Mouse (Mus musculus): ENCODE data around the gene Ndufc2. TPM values are rescaled to one million over a fixed set of nuclear protein-coding genes. Genes with fewer than 3 reads are reported as not detected.

Gene Ndufc2
- polyA plus RNA-seq, 1 experiment: 389 TPM

- DNase-seq: peak; percentile 94
- peak within 1 kb of the TSS; percentile 33 for H3K27ac ChIP-seq (ENCODE audit: insufficient read depth, low read depth, low read length)
- TF ChIP-seq POLR2A (IDR thresholded peaks at IDR 0.05; ENCODE audit: low read depth, low read length): no peak
- TF ChIP-seq CTCF (conservative IDR thresholded peaks at IDR 0.05; ENCODE audit: insufficient read depth, insufficient read length, low read depth, low read length): no peak
- peak within 1 kb of the TSS; percentile 42 for H3K4me3 ChIP-seq (ENCODE audit: insufficient read depth, low read depth, low read length)
- H3K4me1 ChIP-seq (ENCODE audit: control insufficient read depth, insufficient read depth, low read length): peaks cover 3% of the 10 kb centered on the region; the same call in 1 of the 2 replicates
- H3K27me3 ChIP-seq (replicated peaks; ENCODE audit: control insufficient read depth, insufficient read depth, low read length): no peaks in the 10 kb centered on the region
- no peaks in the 10 kb centered on the region for H3K36me3 ChIP-seq (ENCODE audit: control insufficient read depth, insufficient read depth, low read length)
- 47% methylated on average over 25 of the region's 25 CpGs for WGBS
Measured at GRCm38 (mm10) chr7:97416906-97417777, 17.3 kb downstream of the Ndufc2 start, which contains the start of gene Thrsp. Thrsp (minus strand) TSS chr7:97417730.

- 60% methylated on average over 5 of the region's 5 CpGs for WGBS
- no peaks in the 10 kb centered on the region for H3K36me3 ChIP-seq (ENCODE audit: control insufficient read depth, insufficient read depth, low read length)
- TF ChIP-seq CTCF (conservative IDR thresholded peaks at IDR 0.05; ENCODE audit: insufficient read depth, insufficient read length, low read depth, low read length) (no peak), POLR2A (IDR thresholded peaks at IDR 0.05; ENCODE audit: low read depth, low read length) (no peak)
- H3K27ac ChIP-seq (ENCODE audit: insufficient read depth, low read depth, low read length): peak overlapping the region; percentile 5; the same call in 1 of the 2 replicates
- peaks cover 3% of the 10 kb centered on the region; the same call in 1 of the 2 replicates for H3K4me1 ChIP-seq (ENCODE audit: control insufficient read depth, insufficient read depth, low read length)
- DNase-seq: peak; percentile 59
- H3K27me3 ChIP-seq (replicated peaks; ENCODE audit: control insufficient read depth, insufficient read depth, low read length): no peaks in the 10 kb centered on the region
- H3K4me3 ChIP-seq (ENCODE audit: insufficient read depth, low read depth, low read length): no peak overlapping the region
Measured at GRCm38 (mm10) chr7:97418717-97419116, 18.9 kb downstream of the Ndufc2 start.

- no peak for TF ChIP-seq CTCF (conservative IDR thresholded peaks at IDR 0.05; ENCODE audit: insufficient read depth, insufficient read length, low read depth, low read length)
- no peak for TF ChIP-seq POLR2A (IDR thresholded peaks at IDR 0.05; ENCODE audit: low read depth, low read length)
- H3K4me1 ChIP-seq (ENCODE audit: control insufficient read depth, insufficient read depth, low read length): peaks cover 1% of the 10 kb centered on the region; the same call in 1 of the 2 replicates
- WGBS: 91% methylated on average over 5 of the region's 5 CpGs
- DNase-seq: no peak
- no peaks in the 10 kb centered on the region for H3K36me3 ChIP-seq (ENCODE audit: control insufficient read depth, insufficient read depth, low read length)
- H3K27ac ChIP-seq (ENCODE audit: insufficient read depth, low read depth, low read length): no peak overlapping the region; the same call in 1 of the 2 replicates
- H3K27me3 ChIP-seq (replicated peaks; ENCODE audit: control insufficient read depth, insufficient read depth, low read length): no peaks in the 10 kb centered on the region
- H3K4me3 ChIP-seq (ENCODE audit: insufficient read depth, low read depth, low read length): no peak overlapping the region
Measured at GRCm38 (mm10) chr7:97419163-97419562, 19.4 kb downstream of the Ndufc2 start.

- 52% methylated on average over 1 of the region's 1 CpGs for WGBS
- TF ChIP-seq POLR2A (IDR thresholded peaks at IDR 0.05; ENCODE audit: low read depth, low read length) (no peak), CTCF (conservative IDR thresholded peaks at IDR 0.05; ENCODE audit: insufficient read depth, insufficient read length, low read depth, low read length) (no peak)
- Histone ChIP-seq H3K4me3 (ENCODE audit: insufficient read depth, low read depth, low read length) (no peak overlapping the region), H3K4me1 (ENCODE audit: control insufficient read depth, insufficient read depth, low read length) (no peaks in the 10 kb centered on the region), H3K27ac (ENCODE audit: insufficient read depth, low read depth, low read length) (no peak overlapping the region), H3K27me3 (replicated peaks; ENCODE audit: control insufficient read depth, insufficient read depth, low read length) (no peaks in the 10 kb centered on the region), H3K36me3 (ENCODE audit: control insufficient read depth, insufficient read depth, low read length) (no peaks in the 10 kb centered on the region)
- no peak for DNase-seq
Measured at GRCm38 (mm10) chr7:97420406-97420805, 20.6 kb downstream of the Ndufc2 start.

- Histone ChIP-seq H3K4me1 (ENCODE audit: control insufficient read depth, insufficient read depth, low read length) (no peaks in the 10 kb centered on the region), H3K27ac (ENCODE audit: insufficient read depth, low read depth, low read length) (no peak overlapping the region), H3K4me3 (ENCODE audit: insufficient read depth, low read depth, low read length) (no peak overlapping the region), H3K27me3 (replicated peaks; ENCODE audit: control insufficient read depth, insufficient read depth, low read length) (no peaks in the 10 kb centered on the region), H3K36me3 (ENCODE audit: control insufficient read depth, insufficient read depth, low read length) (no peaks in the 10 kb centered on the region)
- TF ChIP-seq POLR2A (IDR thresholded peaks at IDR 0.05; ENCODE audit: low read depth, low read length): no peak
- no peak for TF ChIP-seq CTCF (conservative IDR thresholded peaks at IDR 0.05; ENCODE audit: insufficient read depth, insufficient read length, low read depth, low read length)
- WGBS: 88% methylated on average over 8 of the region's 8 CpGs
- DNase-seq: no peak
Measured at GRCm38 (mm10) chr7:97420958-97421651, 21.3 kb downstream of the Ndufc2 start.

GRCm38 (mm10) chr7:97423754-97424153 is 24.0 kb downstream of the Ndufc2 start:
- Histone ChIP-seq H3K4me1 (ENCODE audit: control insufficient read depth, insufficient read depth, low read length) (no peaks in the 10 kb centered on the region), H3K27me3 (replicated peaks; ENCODE audit: control insufficient read depth, insufficient read depth, low read length) (no peaks in the 10 kb centered on the region), H3K27ac (ENCODE audit: insufficient read depth, low read depth, low read length) (no peak overlapping the region), H3K4me3 (ENCODE audit: insufficient read depth, low read depth, low read length) (no peak overlapping the region), H3K36me3 (ENCODE audit: control insufficient read depth, insufficient read depth, low read length) (no peaks in the 10 kb centered on the region)
- no peak for TF ChIP-seq POLR2A (IDR thresholded peaks at IDR 0.05; ENCODE audit: low read depth, low read length)
- TF ChIP-seq CTCF (conservative IDR thresholded peaks at IDR 0.05; ENCODE audit: insufficient read depth, insufficient read length, low read depth, low read length): no peak
- peak; percentile 83 for DNase-seq
- 51% methylated on average over 5 of the region's 5 CpGs for WGBS
